Mouse (Mus musculus) MEL (cell line): ENCODE measurements around the gene Akain1. TPM values are rescaled to one million over a fixed set of nuclear protein-coding genes. Genes with fewer than 3 reads are reported as not detected.
A peak's percentile ranks its signal among the peaks of the same experiment; 100 is the strongest.

Source experiments
- CHD1 ChIP-seq: IDR thresholded peaks from 2 replicates; pipeline ENCODE4 v1.6.1; 2012; ENCODE audit warnings: low read depth, mild to moderate bottlenecking, inconsistent platforms, low read length, improper control_type of control experiment
- CHD2 ChIP-seq: IDR thresholded peaks from 2 replicates; pipeline ENCODE4 v1.6.1; 2011; ENCODE audit warnings: low read length, improper control_type of control experiment
- CTCF ChIP-seq, 3 experiments: IDR thresholded peaks in 2 of 3; conservative IDR thresholded peaks in 1 of 3; 2 replicates each; pipeline ENCODE4 v1.5.1; 2011 to 2012; ENCODE audit warnings: low read length in 3 of 3, low read depth in 2 of 3, mild to moderate bottlenecking in 2 of 3, improper control_type of control experiment in 1 of 3, inconsistent platforms in 1 of 3, mixed read lengths in 1 of 3, moderate library complexity in 1 of 3; ENCODE audit not compliant: control insufficient read depth in 1 of 3, insufficient read depth in 1 of 3, poor library complexity in 1 of 3, severe bottlenecking in 1 of 3
- E2F4 ChIP-seq: IDR thresholded peaks from 2 replicates; pipeline ENCODE4 v1.6.1; 2011; ENCODE audit warnings: low read depth, low read length, improper control_type of control experiment, borderline replicate concordance
- ELF1 ChIP-seq: IDR thresholded peaks from 2 replicates; pipeline ENCODE4 v1.6.1; 2014; ENCODE audit warnings: low read depth, mild to moderate bottlenecking, inconsistent platforms, low read length, improper control_type of control experiment, moderate library complexity
- EP300 ChIP-seq, 2 experiments: IDR thresholded peaks; 2 replicates each; pipeline ENCODE4 v1.6.1; 2011; ENCODE audit warnings: improper control_type of control experiment in 2 of 2, low read length in 2 of 2, low read depth in 1 of 2, mild to moderate bottlenecking in 1 of 2
- GABPA ChIP-seq: IDR thresholded peaks from 2 replicates; pipeline ENCODE4 v1.6.1; 2012; ENCODE audit warnings: low read depth, mild to moderate bottlenecking, inconsistent platforms, low read length, improper control_type of control experiment, moderate library complexity
- GATA1 ChIP-seq: IDR thresholded peaks from 2 replicates; pipeline ENCODE4 v1.6.1; 2011; ENCODE audit warnings: low read depth, low read length, improper control_type of control experiment
- HCFC1 ChIP-seq: IDR thresholded peaks from 2 replicates; pipeline ENCODE4 v1.6.1; 2012; ENCODE audit warnings: low read depth, mild to moderate bottlenecking, inconsistent platforms, low read length, improper control_type of control experiment, moderate library complexity
- KAT2A ChIP-seq: conservative IDR thresholded peaks from 2 replicates; pipeline ENCODE4 v1.6.1; 2012; ENCODE audit warnings: low read depth, low read length, improper control_type of control experiment, inconsistent platforms
- MAFK ChIP-seq: IDR thresholded peaks from 2 replicates; pipeline ENCODE4 v1.6.1; 2011; ENCODE audit warnings: low read depth, mild to moderate bottlenecking, low read length, improper control_type of control experiment, borderline replicate concordance
- MAX ChIP-seq: IDR thresholded peaks from 2 replicates; pipeline ENCODE4 v1.6.1; 2011; ENCODE audit warnings: low read length, improper control_type of control experiment
- MEF2A ChIP-seq: IDR thresholded peaks from 2 replicates; pipeline ENCODE4 v1.6.1; 2014; ENCODE audit warnings: low read depth, mild to moderate bottlenecking, inconsistent platforms, low read length, improper control_type of control experiment; ENCODE audit not compliant: poor library complexity, insufficient replicate concordance, severe bottlenecking; ENCODE audit errors: extremely low read depth
- MXI1 ChIP-seq: IDR thresholded peaks from 2 replicates; pipeline ENCODE4 v1.6.1; 2011; ENCODE audit warnings: mild to moderate bottlenecking, low read depth, low read length, improper control_type of control experiment
- MYB ChIP-seq: IDR thresholded peaks from 2 replicates; pipeline ENCODE4 v1.6.1; 2011; ENCODE audit warnings: mild to moderate bottlenecking, low read depth, low read length, improper control_type of control experiment
- POLR2AphosphoS2 ChIP-seq: IDR thresholded peaks from 2 replicates; pipeline ENCODE4 v1.6.1; 2011; ENCODE audit warnings: low read length, improper control_type of control experiment
- RAD21 ChIP-seq: IDR thresholded peaks from 2 replicates; pipeline ENCODE4 v1.6.1; 2011; ENCODE audit warnings: mild to moderate bottlenecking, low read depth, low read length, improper control_type of control experiment
- SIN3A ChIP-seq: IDR thresholded peaks from 2 replicates; pipeline ENCODE4 v1.6.1; 2012; ENCODE audit warnings: low read length, improper control_type of control experiment, inconsistent platforms
- TAL1 ChIP-seq: IDR thresholded peaks from 2 replicates; pipeline ENCODE4 v1.6.1; 2012; ENCODE audit warnings: mild to moderate bottlenecking, inconsistent platforms, low read length, moderate library complexity, mixed read lengths
- TBP ChIP-seq: IDR thresholded peaks from 2 replicates; pipeline ENCODE4 v1.8.0; 2011; ENCODE audit warnings: low read depth, low read length, improper control_type of control experiment
- USF2 ChIP-seq, 2 experiments: IDR thresholded peaks; 2 replicates each; pipeline ENCODE4 v1.6.1; 2011 to 2012; ENCODE audit warnings: improper control_type of control experiment in 2 of 2, low read length in 2 of 2, borderline replicate concordance in 1 of 2, inconsistent platforms in 1 of 2, low read depth in 1 of 2, mild to moderate bottlenecking in 1 of 2; ENCODE audit not compliant: insufficient read depth in 1 of 2
- ZC3H11A ChIP-seq: IDR thresholded peaks from 2 replicates; pipeline ENCODE4 v1.6.1; 2012; ENCODE audit warnings: low read depth, mild to moderate bottlenecking, inconsistent platforms, low read length, improper control_type of control experiment
- ZKSCAN1 ChIP-seq: IDR thresholded peaks from 2 replicates; pipeline ENCODE4 v1.6.1; 2012; ENCODE audit warnings: low read depth, mild to moderate bottlenecking, inconsistent platforms, low read length, improper control_type of control experiment, moderate library complexity
- ZMIZ1 ChIP-seq: IDR thresholded peaks from 2 replicates; pipeline ENCODE4 v1.6.1; 2012; ENCODE audit warnings: low read depth, mild to moderate bottlenecking, inconsistent platforms, low read length, improper control_type of control experiment, moderate library complexity
- polyA plus RNA-seq, 2 experiments: library from polyadenylated mRNA; stranded (reverse) in 1 of 2; unstranded in 1 of 2; fragments of >175 nt in 1 of 2; fragments of >200 nt in 1 of 2; gene quantifications; 2 replicates each; pipeline versions ENCODE4 v1.2.1 to v1.2.4; 2012; ENCODE audit warnings: low replicate concordance in 2 of 2, low read depth in 1 of 2; ENCODE audit not compliant: insufficient read length in 2 of 2, insufficient read depth in 1 of 2, missing spikeins in 1 of 2
- total RNA-seq: library from RNA; depleted of rRNA; stranded (reverse); fragments of 300-350 nt; gene quantifications from 2 replicates; pipeline ENCODE4 v1.2.3, GENCODE M21; 2012

The Akain1 gene
- total and polyA plus RNA-seq, 3 experiments, result not detected

- TF ChIP-seq HCFC1, result peak; percentile 62; the same call in 1 of the 2 replicates
- no peak for TF ChIP-seq MXI1
- TF ChIP-seq ZC3H11A, result no peak
- TF ChIP-seq USF2 (IDR thresholded peaks at IDR 0.05; ENCODE audit: borderline replicate concordance in 1 of 2, insufficient read depth in 1 of 2, low read depth in 1 of 2, low read length in 2 of 2), result no peak
- no peak; the same call in 1 of the 2 replicates for TF ChIP-seq E2F4
- no peak for TF ChIP-seq RAD21
- no peak for TF ChIP-seq GABPA
- peak; percentile 43; the same call in 1 of the 2 replicates for TF ChIP-seq TBP
- no peak for TF ChIP-seq ZKSCAN1
- TF ChIP-seq KAT2A, result no peak
- TF ChIP-seq POLR2AphosphoS2, result no peak
- TF ChIP-seq ELF1, result peak; percentile 65; the same call in 1 of the 2 replicates
- TF ChIP-seq CHD2, result no peak
- no peak for TF ChIP-seq CTCF (IDR thresholded peaks at IDR 0.05 in 2 of 3, conservative IDR thresholded peaks at IDR 0.05 in 1 of 3; ENCODE audit: control insufficient read depth in 1 of 3, insufficient read depth in 1 of 3, low read depth in 2 of 3, low read length in 3 of 3, poor library complexity in 1 of 3, severe bottlenecking in 1 of 3)
- TF ChIP-seq MAFK, result no peak
- peak in 1 of 2 experiments; percentile 51; a peak in 1 of 4 replicates for TF ChIP-seq EP300 (IDR thresholded peaks at IDR 0.05; ENCODE audit: low read depth in 1 of 2, low read length in 2 of 2)
- no peak for TF ChIP-seq MAX
- TF ChIP-seq ZMIZ1, result no peak
- peak; percentile 87 for TF ChIP-seq GATA1
- no peak for TF ChIP-seq TAL1
- no peak for TF ChIP-seq CHD1
- no peak for TF ChIP-seq MYB
- TF ChIP-seq MEF2A, result no peak
- no peak for TF ChIP-seq SIN3A
These were observed 23.0 kb upstream of the Akain1 start (continued) for GRCm38 (mm10) chr17:69416163-69416562.
